Mouse (Mus musculus) embryonic facial prominence, embryonic 12.5 days (tissue): Measurements from ENCODE around the gene Hba-a2. TPM values are rescaled to one million over a fixed set of nuclear protein-coding genes. Genes with fewer than 3 reads are reported as not detected.

Experiments
- ATAC-seq: fragments of 200-750 bp; cut with Nextera tagmentation; 2 replicates; pipeline ENCODE4 v1.8.0; 2017; ENCODE audit not compliant: insufficient number of reproducible peaks, insufficient read depth, low FRiP score, low TSS enrichment
- H3K27ac ChIP-seq: fragments of 300-500 bp; sonication (generic); 2 replicates; pipeline ENCODE4 v1.5.1; 2016; ENCODE audit warnings: mild to moderate bottlenecking
- H3K27me3 ChIP-seq: fragments of 300-500 bp; sonication (generic); 2 replicates; pipeline ENCODE4 v1.6.1; 2016; ENCODE audit warnings: mild to moderate bottlenecking, moderate library complexity
- H3K36me3 ChIP-seq: fragments of 300-500 bp; sonication (generic); 2 replicates; pipeline ENCODE4 v1.6.1; 2016; ENCODE audit warnings: mild to moderate bottlenecking
- H3K4me1 ChIP-seq: fragments of 300-500 bp; sonication (generic); 2 replicates; pipeline ENCODE4 v1.6.1; 2016
- H3K4me2 ChIP-seq: fragments of 300-500 bp; sonication (generic); replicated peaks from 2 replicates; pipeline ENCODE4 v1.6.1; 2016; ENCODE audit warnings: mild to moderate bottlenecking, moderate library complexity
- H3K4me3 ChIP-seq: fragments of 300-500 bp; sonication (generic); 2 replicates; pipeline ENCODE4 v1.5.1; 2016; ENCODE audit warnings: mild to moderate bottlenecking
- H3K9ac ChIP-seq: fragments of 300-500 bp; sonication (generic); 2 replicates; pipeline ENCODE4 v1.6.1; 2016; ENCODE audit warnings: mild to moderate bottlenecking, moderate library complexity
- H3K9me3 ChIP-seq: fragments of 300-500 bp; sonication (generic); 2 replicates; pipeline ENCODE4 v1.6.1; 2016; ENCODE audit warnings: mild to moderate bottlenecking, moderate library complexity
- WGBS: fragments of 180-500 bp; shearing (Covaris S2); methylation state at CpG from one replicate; pipeline ENCODE4 v1.1.7; 2016; 5-methylcytosine and 5-hydroxymethylcytosine counted together
- polyA plus RNA-seq: library from polyadenylated mRNA; unstranded; fragments of >200 nt; fragmentation: Nextera tagmentation; extraction: Ambion mirVana; gene quantifications from 2 replicates; pipeline ENCODE4 v1.2.1, GENCODE M21; 2016

The Hba-a2 gene
- polyA plus RNA-seq, 1 experiment from 2014 or later, result 6,828 TPM

DNA sequence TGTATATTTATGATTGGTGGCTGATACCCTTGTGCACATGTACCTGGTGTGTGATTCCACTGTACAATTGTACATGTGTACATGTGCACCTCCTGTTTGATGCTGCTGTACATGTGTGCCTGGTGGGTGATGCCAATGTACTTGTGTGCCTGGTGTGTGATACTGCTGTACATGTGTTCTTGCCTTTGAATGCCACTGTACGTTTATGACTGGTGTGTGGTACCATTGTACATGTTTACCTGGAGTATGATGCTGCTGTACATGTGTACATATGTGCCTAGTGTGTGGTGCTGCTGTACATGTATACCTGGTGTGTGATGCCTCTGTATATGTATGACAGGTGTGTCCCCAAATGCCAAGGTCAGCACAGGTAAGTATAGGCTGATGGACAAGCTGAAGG lies 5.2 kb downstream of the Hba-a2 start:
- no peak overlapping the region for H3K27ac ChIP-seq
- no peak overlapping the region for H3K9ac ChIP-seq
- H3K9me3 ChIP-seq, result no peaks in the 10 kb centered on the region
- ATAC-seq, result no peak
- H3K4me2 ChIP-seq, result no peak overlapping the region
- no peak overlapping the region for H3K4me3 ChIP-seq
- no peaks in the 10 kb centered on the region for H3K4me1 ChIP-seq
- peaks cover 11% of the 10 kb centered on the region; the same call in 1 of the 2 replicates for H3K27me3 ChIP-seq
- 57% methylated on average over 1 of the region's 1 CpGs for WGBS
- no peaks in the 10 kb centered on the region for H3K36me3 ChIP-seq

DNA sequence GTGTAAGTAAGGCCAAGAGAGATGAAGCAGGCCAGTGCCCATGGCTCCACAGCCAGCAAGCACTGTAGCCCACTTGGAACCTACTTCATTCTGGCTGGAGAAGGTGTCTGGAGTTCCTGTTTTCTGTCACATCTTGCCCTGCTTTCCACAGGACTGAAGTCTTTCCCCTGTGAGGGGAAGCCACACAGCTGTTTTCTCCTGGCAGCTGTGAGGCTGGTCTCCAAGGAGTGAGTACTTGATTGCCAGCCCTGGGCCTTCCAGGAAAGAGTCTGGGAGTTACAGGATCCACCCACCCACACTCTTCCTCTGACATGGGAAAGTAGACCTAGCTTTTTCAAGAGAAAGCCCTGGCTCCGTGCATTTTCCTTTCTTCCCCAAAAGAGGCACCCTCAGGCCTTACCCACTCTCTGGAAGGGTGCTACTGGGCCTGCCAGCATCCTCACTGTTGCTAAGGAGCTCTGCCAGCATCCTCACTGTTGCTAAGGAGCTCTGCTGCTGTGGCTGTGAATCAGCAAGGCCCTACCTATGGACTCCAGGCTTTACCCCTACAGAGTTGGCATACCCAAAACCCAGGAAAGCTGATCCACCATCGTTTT lies 6.6 kb downstream of the Hba-a2 start:
- Histone ChIP-seq H3K27ac (no peak overlapping the region), H3K9ac (no peak overlapping the region), H3K4me1 (no peaks in the 10 kb centered on the region), H3K27me3 (peaks cover 11% of the 10 kb centered on the region; the same call in 1 of the 2 replicates), H3K4me3 (no peak overlapping the region), H3K36me3 (no peaks in the 10 kb centered on the region), H3K9me3 (no peaks in the 10 kb centered on the region), H3K4me2 (no peak overlapping the region)
- WGBS, result 26% methylated on average over 2 of the region's 2 CpGs
- no peak for ATAC-seq

DNA sequence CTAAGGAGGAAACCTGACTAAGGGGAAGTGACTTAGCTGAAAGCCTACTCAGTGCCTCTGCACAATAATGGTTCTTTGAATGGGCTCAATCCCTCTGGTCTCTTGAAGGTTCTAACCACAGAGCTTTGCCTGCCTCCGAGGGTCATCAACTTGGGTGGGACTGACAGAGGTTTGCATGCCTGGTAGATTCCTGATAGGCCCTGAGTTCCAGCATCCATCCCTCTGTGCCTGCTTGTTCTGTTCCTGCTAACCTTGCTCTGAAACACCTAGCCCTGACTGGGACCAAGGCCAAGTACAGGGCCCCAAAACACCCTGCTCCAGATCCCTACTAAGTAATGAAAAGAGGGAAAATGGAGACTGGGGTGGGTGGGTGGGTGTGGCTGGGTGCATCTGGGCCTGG lies 7.2 kb downstream of the Hba-a2 start:
- Histone ChIP-seq H3K27ac (no peak overlapping the region), H3K4me1 (no peaks in the 10 kb centered on the region), H3K9me3 (no peaks in the 10 kb centered on the region), H3K4me2 (no peak overlapping the region), H3K36me3 (no peaks in the 10 kb centered on the region), H3K9ac (no peak overlapping the region), H3K27me3 (peaks cover 11% of the 10 kb centered on the region; the same call in 1 of the 2 replicates), H3K4me3 (no peak overlapping the region)
- no peak for ATAC-seq
- WGBS, result 69% methylated on average over 1 of the region's 1 CpGs

DNA sequence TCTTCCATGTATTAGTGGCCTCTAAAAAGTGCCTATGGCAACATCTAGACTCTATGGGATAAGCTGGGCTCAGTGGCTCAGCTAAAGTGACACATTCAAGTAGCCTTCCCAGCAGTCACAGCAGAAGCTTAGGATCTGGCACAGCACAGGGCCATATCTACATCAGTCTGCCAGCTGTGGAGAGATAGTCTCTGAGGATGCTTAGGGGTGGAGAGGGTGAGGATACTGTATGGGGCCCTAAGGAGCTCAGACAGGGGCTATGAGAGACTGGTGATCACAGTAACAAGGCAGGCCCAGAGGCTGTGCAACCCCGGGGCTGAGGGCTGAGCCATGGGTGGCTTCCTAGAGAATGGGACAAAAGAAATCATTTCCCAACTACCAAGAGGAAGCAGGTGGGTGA lies 10.7 kb downstream of the Hba-a2 start:
- H3K4me3 ChIP-seq, result no peak overlapping the region
- no peak for ATAC-seq
- no peak overlapping the region for H3K9ac ChIP-seq
- H3K4me2 ChIP-seq, result no peak overlapping the region
- H3K9me3 ChIP-seq, result no peaks in the 10 kb centered on the region
- H3K27me3 ChIP-seq, result no peaks in the 10 kb centered on the region
- no peaks in the 10 kb centered on the region for H3K36me3 ChIP-seq
- WGBS, result 77% methylated on average over 1 of the region's 1 CpGs
- no peaks in the 10 kb centered on the region for H3K4me1 ChIP-seq
- H3K27ac ChIP-seq, result no peak overlapping the region

DNA sequence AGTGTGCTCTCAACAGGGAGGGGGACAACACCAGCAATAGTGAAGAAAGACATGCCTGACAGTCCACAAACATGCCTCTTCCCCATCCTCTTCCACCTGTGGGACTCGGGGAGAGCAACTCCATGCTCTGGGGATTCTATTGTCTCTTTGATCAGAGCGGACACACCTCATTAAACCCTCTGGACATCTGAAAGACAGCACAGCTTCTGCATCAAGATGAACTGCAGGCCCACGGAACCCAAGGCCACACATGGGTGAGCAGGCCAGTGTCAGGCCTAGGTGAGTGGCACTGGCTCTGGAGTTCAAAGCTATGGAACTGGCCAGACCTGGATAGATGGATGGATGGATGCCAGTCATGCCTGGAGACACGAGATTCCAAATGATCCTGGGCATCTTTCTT lies 13.2 kb downstream of the Hba-a2 start:
- H3K27ac ChIP-seq, result no peak overlapping the region
- H3K36me3 ChIP-seq, result no peaks in the 10 kb centered on the region
- H3K9ac ChIP-seq, result no peak overlapping the region
- H3K9me3 ChIP-seq, result no peaks in the 10 kb centered on the region
- no peaks in the 10 kb centered on the region for H3K4me1 ChIP-seq
- H3K4me2 ChIP-seq, result no peak overlapping the region
- no peak overlapping the region for H3K4me3 ChIP-seq
- no peak for ATAC-seq
- 55% methylated on average over 4 of the region's 4 CpGs for WGBS
- H3K27me3 ChIP-seq, result no peaks in the 10 kb centered on the region

DNA sequence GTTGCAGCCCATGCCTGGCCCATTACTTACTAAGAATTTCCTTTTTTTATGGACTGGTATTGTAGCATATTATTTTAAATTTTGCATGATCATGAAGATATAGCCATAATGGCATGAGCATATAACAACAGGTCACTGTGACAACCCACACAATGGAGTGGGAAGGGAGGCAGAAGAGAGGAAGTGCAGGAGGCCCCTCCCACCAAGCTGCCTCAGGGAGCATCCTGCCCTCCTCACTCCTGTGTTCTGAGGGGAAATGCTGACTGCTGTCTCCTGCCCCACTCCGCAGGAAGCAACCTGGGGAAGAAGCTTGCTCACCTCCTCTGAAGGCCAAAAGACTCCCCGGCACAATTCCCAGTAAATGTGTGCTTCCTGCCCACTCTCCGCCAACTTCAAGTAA lies 13.6 kb downstream of the Hba-a2 start:
- Histone ChIP-seq H3K4me2 (no peak overlapping the region), H3K9me3 (no peaks in the 10 kb centered on the region), H3K27me3 (no peaks in the 10 kb centered on the region), H3K27ac (no peak overlapping the region), H3K4me3 (no peak overlapping the region), H3K36me3 (no peaks in the 10 kb centered on the region), H3K9ac (no peak overlapping the region), H3K4me1 (no peaks in the 10 kb centered on the region)
- 64% methylated on average over 3 of the region's 3 CpGs for WGBS
- no peak for ATAC-seq

DNA sequence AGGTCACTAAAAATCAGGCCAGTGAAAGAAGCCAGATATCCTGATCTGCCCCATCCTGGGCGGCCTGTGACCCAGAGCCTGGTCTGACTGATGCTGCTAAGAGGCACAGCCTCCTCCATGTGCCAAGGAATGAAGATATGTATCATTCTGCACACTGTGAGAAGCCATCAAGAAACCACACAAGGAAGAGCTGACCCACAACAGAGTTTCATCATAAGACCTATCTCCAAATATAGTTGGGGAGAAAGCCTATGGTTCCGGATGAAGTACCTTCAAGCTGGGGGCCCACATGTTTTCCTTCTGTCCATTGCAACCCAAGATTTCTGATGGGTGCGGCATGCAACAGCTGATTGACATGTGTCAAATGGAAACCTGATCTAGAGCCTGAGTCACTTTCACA lies 19.7 kb downstream of the Hba-a2 start:
- no peaks in the 10 kb centered on the region for H3K9me3 ChIP-seq
- WGBS, result 81% methylated on average over 3 of the region's 3 CpGs
- ATAC-seq, result no peak
- H3K4me1 ChIP-seq, result no peaks in the 10 kb centered on the region
- no peaks in the 10 kb centered on the region for H3K27me3 ChIP-seq
- H3K27ac ChIP-seq, result no peak overlapping the region
- no peak overlapping the region for H3K4me3 ChIP-seq
- no peak overlapping the region for H3K4me2 ChIP-seq
- H3K36me3 ChIP-seq, result no peaks in the 10 kb centered on the region
- H3K9ac ChIP-seq, result no peak overlapping the region

DNA sequence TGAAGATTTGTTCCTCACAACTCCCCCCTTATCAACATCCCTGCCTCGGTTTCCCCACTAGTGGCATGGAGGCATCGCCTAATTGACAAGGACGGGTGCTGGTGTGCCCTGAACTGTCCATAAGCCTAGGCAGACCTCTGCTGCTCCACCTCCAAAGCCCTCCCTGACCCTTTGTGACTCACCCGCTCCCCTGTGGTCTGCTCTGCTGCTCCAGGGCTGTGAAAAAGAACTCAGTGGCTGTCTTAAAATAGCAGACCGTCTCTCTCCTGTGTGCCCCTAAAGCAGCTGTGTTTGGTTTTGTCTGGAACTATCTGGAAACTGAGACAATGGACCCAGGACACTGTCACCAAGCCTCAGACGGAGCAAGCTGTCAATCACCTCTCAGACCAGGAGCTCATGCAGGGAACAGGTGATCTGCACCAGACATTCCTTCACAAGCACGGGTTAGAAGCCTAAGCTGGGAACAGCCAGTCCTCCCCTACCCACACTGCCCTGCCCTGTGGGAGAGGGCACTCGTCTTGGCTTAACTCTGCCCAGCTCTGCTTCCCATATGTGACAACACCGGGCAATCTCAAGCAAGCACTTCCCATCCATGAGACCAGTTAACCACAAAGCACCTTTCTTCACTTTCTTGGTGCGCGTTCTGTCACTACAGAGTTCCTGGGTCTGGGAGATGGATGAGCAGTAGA lies 24.4 kb downstream of the Hba-a2 start:
- no peaks in the 10 kb centered on the region for H3K27me3 ChIP-seq
- no peaks in the 10 kb centered on the region for H3K9me3 ChIP-seq
- no peaks in the 10 kb centered on the region for H3K36me3 ChIP-seq
- H3K4me2 ChIP-seq, result no peak overlapping the region
- ATAC-seq, result 0 out of 2 replicates have a peak, but pooled peaks have one; percentile 37
- WGBS, result 65% methylated on average over 11 of the region's 11 CpGs
- no peak overlapping the region for H3K4me3 ChIP-seq
- no peaks in the 10 kb centered on the region for H3K4me1 ChIP-seq
- no peak overlapping the region for H3K9ac ChIP-seq
- H3K27ac ChIP-seq, result no peak overlapping the region

DNA sequence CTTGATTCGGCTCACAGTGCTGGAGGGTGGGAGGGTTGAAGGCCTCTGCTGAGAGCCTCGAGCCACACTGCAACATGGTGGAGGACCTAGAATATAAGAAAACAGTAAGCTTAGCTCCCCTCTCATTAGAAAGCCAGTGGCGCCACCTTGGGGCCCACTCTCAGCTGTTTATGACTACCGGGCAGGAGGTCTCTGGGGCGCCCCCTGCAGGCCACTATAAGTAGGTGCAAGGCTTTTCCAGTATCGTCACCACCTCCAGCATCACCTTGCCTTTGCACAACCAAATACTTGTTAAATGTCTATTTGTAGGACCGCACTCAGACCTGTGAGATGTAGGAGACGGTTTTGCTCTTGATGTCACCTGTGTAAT lies 24.9 kb downstream of the Hba-a2 start:
- Histone ChIP-seq H3K9me3 (no peaks in the 10 kb centered on the region), H3K4me3 (no peak overlapping the region), H3K27ac (no peak overlapping the region), H3K4me2 (no peak overlapping the region), H3K4me1 (no peaks in the 10 kb centered on the region), H3K9ac (no peak overlapping the region), H3K27me3 (no peaks in the 10 kb centered on the region), H3K36me3 (no peaks in the 10 kb centered on the region)
- WGBS, result 41% methylated on average over 8 of the region's 8 CpGs
- ATAC-seq, result no peak

DNA sequence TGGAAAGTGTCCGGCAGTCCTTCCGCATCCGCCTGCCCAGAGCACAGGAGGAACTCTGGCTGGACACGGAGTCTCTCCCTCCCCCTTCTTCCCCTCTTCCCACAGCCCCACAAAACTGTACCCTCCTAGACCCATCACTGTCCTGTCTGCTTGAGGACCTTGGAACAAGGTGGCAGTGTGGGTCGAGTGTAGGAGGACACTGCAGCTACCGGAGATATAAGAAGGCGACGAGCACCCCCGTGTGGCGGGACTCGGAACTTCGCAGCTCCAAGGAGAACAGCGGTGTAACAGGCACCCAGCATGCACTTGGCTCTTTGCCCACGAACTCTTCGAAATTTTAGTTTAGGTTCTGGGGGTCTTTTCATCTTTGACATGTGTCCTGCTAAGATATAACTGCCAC lies 28.3 kb downstream of the Hba-a2 start:
- no peaks in the 10 kb centered on the region for H3K27me3 ChIP-seq
- ATAC-seq, result peak; percentile 62
- 10% methylated on average over 15 of the region's 15 CpGs for WGBS
- no peaks in the 10 kb centered on the region for H3K9me3 ChIP-seq
- no peak overlapping the region for H3K4me3 ChIP-seq
- H3K4me2 ChIP-seq, result peak overlapping the region; percentile 39
- H3K36me3 ChIP-seq, result no peaks in the 10 kb centered on the region
- no peak overlapping the region for H3K27ac ChIP-seq
- H3K9ac ChIP-seq, result no peak overlapping the region
- H3K4me1 ChIP-seq, result no peaks in the 10 kb centered on the region

DNA sequence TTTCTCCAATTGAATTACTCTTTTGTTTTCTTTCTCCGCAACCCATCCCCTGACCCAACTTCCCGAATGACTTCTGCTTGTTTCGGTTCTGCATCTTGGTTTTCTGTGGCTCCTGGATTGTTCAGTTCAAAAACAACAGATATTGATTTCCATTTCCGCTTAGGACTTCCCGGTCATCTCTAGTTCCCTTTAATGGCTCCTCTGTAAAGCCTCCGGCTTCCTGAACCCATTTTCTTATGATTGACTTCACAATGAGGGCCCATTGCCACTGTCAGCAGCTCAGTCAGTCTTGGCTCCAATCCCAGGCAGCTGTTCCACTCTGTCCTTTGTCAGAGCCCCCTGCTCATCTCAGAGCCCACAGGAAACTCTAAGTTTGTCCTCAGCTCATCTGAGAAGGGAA lies 34.8 kb downstream of the Hba-a2 start:
- Histone ChIP-seq H3K4me3 (no peak overlapping the region), H3K4me1 (peaks cover 9% of the 10 kb centered on the region; the same call in 1 of the 2 replicates), H3K27me3 (no peaks in the 10 kb centered on the region), H3K9me3 (no peaks in the 10 kb centered on the region), H3K36me3 (no peaks in the 10 kb centered on the region), H3K27ac (no peak overlapping the region), H3K9ac (no peak overlapping the region), H3K4me2 (no peak overlapping the region)
- WGBS, result 46% methylated on average over 6 of the region's 6 CpGs
- no peak for ATAC-seq

DNA sequence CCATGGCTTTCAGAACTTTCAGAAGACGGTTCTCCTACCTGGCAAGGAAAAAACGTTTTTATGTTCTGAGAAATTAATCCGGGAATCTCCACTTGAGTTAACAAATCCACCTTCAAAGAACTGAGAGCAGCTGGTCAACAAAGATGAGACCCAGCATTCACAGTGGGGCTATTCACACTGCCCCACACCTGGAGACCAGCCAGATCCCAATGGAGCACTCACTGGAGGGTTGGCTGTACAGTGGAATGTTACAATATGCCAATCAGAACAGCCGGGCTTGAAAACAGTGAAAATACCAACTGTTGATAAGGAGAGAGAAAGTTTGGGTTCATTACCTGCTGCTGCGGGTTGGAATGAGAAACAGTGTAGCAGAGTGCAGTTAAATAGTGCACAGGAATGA lies 35.6 kb downstream of the Hba-a2 start:
- no peaks in the 10 kb centered on the region for H3K36me3 ChIP-seq
- no peak overlapping the region for H3K9ac ChIP-seq
- H3K9me3 ChIP-seq, result peaks cover 4% of the 10 kb centered on the region; the same call in 1 of the 2 replicates
- no peaks in the 10 kb centered on the region for H3K27me3 ChIP-seq
- WGBS, result 58% methylated on average over 5 of the region's 5 CpGs
- H3K4me3 ChIP-seq, result no peak overlapping the region
- no peak overlapping the region for H3K4me2 ChIP-seq
- peaks cover 9% of the 10 kb centered on the region; the same call in 1 of the 2 replicates for H3K4me1 ChIP-seq
- ATAC-seq, result no peak
- no peak overlapping the region for H3K27ac ChIP-seq
